Mouse (Mus musculus): Measurements from ENCODE around the gene Cd59b. TPM values are rescaled to one million over a fixed set of nuclear protein-coding genes. Genes with fewer than 3 reads are reported as not detected.

Gene Cd59b
- polyA plus RNA-seq (2011; ENCODE audit: insufficient read depth, insufficient read length, low replicate concordance, missing spikeins), result 8.4 and 11.5 TPM in 2 replicates

DNA sequence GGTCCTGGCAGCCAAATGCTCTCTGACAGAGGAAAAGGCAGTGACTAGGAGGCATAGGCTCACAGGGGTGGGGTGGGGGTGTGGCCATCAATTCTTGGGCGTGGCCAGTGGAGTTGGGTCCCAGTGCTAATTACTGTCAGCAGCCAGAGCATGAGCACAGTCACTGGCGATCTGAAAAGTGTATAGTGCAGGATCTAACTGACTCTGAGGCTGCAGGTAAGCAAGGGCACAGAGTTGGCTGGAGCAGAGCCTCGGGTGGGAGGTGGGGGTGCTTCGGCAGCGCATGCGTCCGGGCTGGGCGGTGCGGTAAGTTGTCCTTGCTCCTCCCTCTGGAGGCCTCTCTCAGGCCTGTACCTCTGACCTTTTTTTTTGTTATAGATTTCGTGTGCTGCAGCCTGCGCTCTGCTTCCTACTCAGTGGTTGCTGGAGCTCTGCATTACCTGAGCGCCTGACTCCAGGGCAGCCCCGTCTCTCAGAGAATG lies at the start of gene Cd59b:
TSS of gene Cd59b (plus strand) at position 146 of the 482 bp plus-strand sequence.
- WGBS, result 7% methylated on average over 13 of the region's 13 CpGs
- TF ChIP-seq CTCF (IDR thresholded peaks at IDR 0.05; ENCODE audit: control insufficient read depth, insufficient read depth, low read length) (no peak), POLR2A (IDR thresholded peaks at IDR 0.05; ENCODE audit: borderline replicate concordance, control insufficient read depth, low read depth, low read length) (no peak)
- Histone ChIP-seq H3K4me1 (ENCODE audit: control insufficient read depth, insufficient read depth, low read length) (no peaks in the 10 kb centered on the region), H3K4me3 (replicated peaks; ENCODE audit: control insufficient read depth, low read depth, low read length) (peak within 1 kb of the TSS; percentile 80), H3K27ac (ENCODE audit: control insufficient read depth, insufficient read depth, low read depth, low read length, poor library complexity) (peak within 1 kb of the TSS; percentile 59; the same call in 1 of the 2 replicates)

DNA sequence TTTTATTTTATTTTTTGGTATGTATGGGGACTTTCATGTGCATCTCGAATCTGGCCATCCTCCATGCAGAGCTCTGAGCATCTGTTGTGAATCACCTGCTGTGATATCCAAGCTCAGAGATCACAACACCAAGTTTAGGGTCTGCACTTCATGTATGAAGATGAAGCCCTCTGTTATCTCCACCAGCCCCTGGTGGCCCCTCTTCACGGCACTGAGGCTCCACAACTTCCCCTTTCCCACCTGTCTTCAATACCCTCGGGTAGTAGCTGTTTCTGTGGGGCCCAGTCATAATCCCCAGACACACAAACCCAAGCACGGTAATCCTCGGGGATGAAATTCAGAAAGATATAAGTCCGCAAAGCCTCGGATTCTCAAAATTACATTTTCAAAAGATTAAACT lies 46.6 kb upstream of the Cd59b start:
- TF ChIP-seq POLR2A (IDR thresholded peaks at IDR 0.05; ENCODE audit: borderline replicate concordance, control insufficient read depth, low read depth, low read length), result no peak
- no peak for TF ChIP-seq CTCF (IDR thresholded peaks at IDR 0.05; ENCODE audit: control insufficient read depth, insufficient read depth, low read length)
- Histone ChIP-seq H3K27ac (ENCODE audit: control insufficient read depth, insufficient read depth, low read depth, low read length, poor library complexity) (no peak overlapping the region), H3K4me1 (ENCODE audit: control insufficient read depth, insufficient read depth, low read length) (no peaks in the 10 kb centered on the region; the same call in 1 of the 2 replicates), H3K4me3 (replicated peaks; ENCODE audit: control insufficient read depth, low read depth, low read length) (no peak overlapping the region)
- WGBS, result 57% methylated on average over 7 of the region's 7 CpGs

DNA sequence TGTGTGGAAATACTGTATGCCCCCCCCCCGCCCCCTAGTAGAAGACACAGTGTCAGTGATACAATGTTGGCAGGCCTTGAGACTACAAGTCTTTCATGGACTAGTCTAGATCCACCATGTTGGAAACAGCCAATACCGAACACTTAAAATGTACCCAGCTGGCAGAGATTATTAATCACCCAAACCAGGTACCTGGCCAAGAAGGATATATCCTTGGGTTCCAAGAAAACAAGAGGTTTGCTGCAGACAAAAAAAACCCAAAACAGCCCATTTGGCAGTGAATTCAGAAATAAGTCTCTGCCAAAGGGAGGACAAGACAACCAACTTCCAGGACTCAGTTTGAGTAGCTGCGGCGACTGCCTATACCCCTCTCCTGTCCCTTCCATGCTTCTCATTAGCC lies 45.0 kb upstream of the Cd59b start:
- 95% methylated on average over 4 of the region's 4 CpGs for WGBS
- no peak overlapping the region for H3K27ac ChIP-seq (ENCODE audit: control insufficient read depth, insufficient read depth, low read depth, low read length, poor library complexity)
- H3K4me3 ChIP-seq (replicated peaks; ENCODE audit: control insufficient read depth, low read depth, low read length), result no peak overlapping the region
- TF ChIP-seq CTCF (IDR thresholded peaks at IDR 0.05; ENCODE audit: control insufficient read depth, insufficient read depth, low read length) (no peak), POLR2A (IDR thresholded peaks at IDR 0.05; ENCODE audit: borderline replicate concordance, control insufficient read depth, low read depth, low read length) (no peak)
- no peaks in the 10 kb centered on the region; the same call in 1 of the 2 replicates for H3K4me1 ChIP-seq (ENCODE audit: control insufficient read depth, insufficient read depth, low read length)

DNA sequence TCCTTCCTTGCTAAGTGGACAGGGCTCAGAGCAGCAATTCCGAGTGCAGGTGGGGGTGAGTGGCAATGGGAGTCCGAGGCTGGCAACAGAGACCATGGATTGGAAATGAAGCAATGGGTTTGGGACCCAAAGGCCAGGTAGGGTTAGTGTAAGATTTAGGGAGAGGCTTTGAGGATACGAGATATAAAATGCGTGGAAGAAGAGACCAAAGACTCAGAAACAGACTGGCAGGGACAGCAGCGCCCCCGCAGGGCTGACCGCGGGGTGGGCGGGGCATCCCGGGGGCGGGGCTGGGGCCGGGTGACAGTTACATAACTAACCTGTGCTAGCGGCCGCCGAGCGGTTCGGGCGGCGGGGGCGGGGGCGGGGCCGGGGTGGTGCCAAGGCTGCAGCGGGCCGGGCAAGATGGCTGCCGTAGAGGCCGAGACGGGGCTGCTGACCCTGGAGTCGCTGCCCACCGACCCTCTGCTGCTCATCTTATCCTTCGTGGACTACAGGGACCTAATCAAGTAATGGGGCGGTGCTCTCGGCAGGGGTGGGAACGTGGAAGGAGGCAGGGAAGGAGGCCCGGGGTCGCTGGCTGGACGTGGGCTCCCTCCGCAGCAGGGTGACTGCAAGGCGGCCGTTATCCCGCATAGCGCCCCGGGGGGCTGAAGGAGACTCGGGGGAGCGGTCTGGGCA lies 42.1 kb upstream of the Cd59b start, which contains the start of gene Fbxo3:
TSS of gene Fbxo3 (plus strand) at position 264 of the 681 bp plus-strand sequence.
- Histone ChIP-seq H3K4me3 (replicated peaks; ENCODE audit: control insufficient read depth, low read depth, low read length) (peak within 1 kb of the TSS; percentile 100), H3K27ac (ENCODE audit: control insufficient read depth, insufficient read depth, low read depth, low read length, poor library complexity) (peak within 1 kb of the TSS; percentile 91), H3K4me1 (ENCODE audit: control insufficient read depth, insufficient read depth, low read length) (no peaks in the 10 kb centered on the region; the same call in 1 of the 2 replicates)
- TF ChIP-seq POLR2A (IDR thresholded peaks at IDR 0.05; ENCODE audit: borderline replicate concordance, control insufficient read depth, low read depth, low read length) (peak; percentile 85), CTCF (IDR thresholded peaks at IDR 0.05; ENCODE audit: control insufficient read depth, insufficient read depth, low read length) (peak; percentile 24; the same call in 1 of the 2 replicates)
- 2% methylated on average over 43 of the region's 44 CpGs for WGBS

DNA sequence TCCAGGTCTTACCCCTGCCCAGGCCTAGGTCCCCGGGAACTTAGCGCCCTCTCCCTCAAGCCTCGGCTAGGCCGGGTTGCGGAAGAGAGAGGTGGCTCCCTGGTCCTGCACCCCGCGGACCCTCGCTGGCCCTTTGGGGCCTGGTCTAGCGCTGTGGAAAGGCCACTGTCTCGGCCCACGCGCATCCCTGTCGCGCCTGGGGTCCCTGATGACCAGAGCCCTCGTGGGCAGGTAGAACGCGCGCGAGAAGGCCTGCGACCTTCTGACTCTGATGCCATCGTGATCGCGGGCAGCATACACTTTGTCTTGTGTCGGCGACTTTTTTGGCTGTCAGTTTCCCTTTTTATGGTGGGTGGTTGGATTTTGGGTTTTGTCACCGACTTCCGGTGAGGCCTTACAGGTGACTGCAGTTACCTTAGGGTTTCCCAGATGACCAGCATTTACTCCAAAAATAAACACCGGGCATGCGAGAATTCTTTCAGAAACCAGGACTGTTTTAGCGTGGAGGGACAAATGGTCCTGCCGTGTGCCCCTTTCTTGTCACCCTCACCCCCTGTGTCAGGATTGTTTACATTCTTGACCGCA lies 41.4 kb upstream of the Cd59b start, which contains the start of gene 4931422A03Rik:
TSS of gene 4931422A03Rik (minus strand) at position 223 of the 585 bp plus-strand sequence.
- Histone ChIP-seq H3K4me1 (ENCODE audit: control insufficient read depth, insufficient read depth, low read length) (no peaks in the 10 kb centered on the region; the same call in 1 of the 2 replicates), H3K27ac (ENCODE audit: control insufficient read depth, insufficient read depth, low read depth, low read length, poor library complexity) (peak within 1 kb of the TSS; percentile 91), H3K4me3 (replicated peaks; ENCODE audit: control insufficient read depth, low read depth, low read length) (peak within 1 kb of the TSS; percentile 100)
- no peak for TF ChIP-seq POLR2A (IDR thresholded peaks at IDR 0.05; ENCODE audit: borderline replicate concordance, control insufficient read depth, low read depth, low read length)
- under 1% methylated on average over 32 of the region's 32 CpGs for WGBS

DNA sequence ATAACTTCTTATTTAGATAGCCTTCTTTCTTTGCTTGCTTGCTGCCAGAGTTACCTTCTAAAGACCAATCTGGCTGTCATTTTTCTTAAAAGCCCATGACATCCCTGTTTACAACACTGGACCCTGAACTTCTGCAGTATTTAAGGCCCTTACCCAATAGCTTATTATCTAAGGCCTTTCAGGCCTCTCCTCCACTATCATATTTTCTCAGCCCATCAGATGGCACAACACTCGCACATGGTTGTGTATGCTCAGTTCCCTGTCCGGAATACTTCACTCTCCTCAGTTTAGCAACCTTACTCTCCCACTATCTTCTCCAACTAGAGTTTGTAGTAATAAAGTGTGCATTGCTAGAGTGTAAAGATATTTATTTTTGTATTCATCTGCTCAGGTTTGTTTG lies 40.6 kb upstream of the Cd59b start:
- Histone ChIP-seq H3K4me3 (replicated peaks; ENCODE audit: control insufficient read depth, low read depth, low read length) (peak overlapping the region; percentile 52), H3K4me1 (ENCODE audit: control insufficient read depth, insufficient read depth, low read length) (no peaks in the 10 kb centered on the region; the same call in 1 of the 2 replicates), H3K27ac (ENCODE audit: control insufficient read depth, insufficient read depth, low read depth, low read length, poor library complexity) (no peak overlapping the region)
- TF ChIP-seq POLR2A (IDR thresholded peaks at IDR 0.05; ENCODE audit: borderline replicate concordance, control insufficient read depth, low read depth, low read length) (no peak), CTCF (IDR thresholded peaks at IDR 0.05; ENCODE audit: control insufficient read depth, insufficient read depth, low read length) (no peak)
- WGBS, result 18% methylated on average over 2 of the region's 2 CpGs

DNA sequence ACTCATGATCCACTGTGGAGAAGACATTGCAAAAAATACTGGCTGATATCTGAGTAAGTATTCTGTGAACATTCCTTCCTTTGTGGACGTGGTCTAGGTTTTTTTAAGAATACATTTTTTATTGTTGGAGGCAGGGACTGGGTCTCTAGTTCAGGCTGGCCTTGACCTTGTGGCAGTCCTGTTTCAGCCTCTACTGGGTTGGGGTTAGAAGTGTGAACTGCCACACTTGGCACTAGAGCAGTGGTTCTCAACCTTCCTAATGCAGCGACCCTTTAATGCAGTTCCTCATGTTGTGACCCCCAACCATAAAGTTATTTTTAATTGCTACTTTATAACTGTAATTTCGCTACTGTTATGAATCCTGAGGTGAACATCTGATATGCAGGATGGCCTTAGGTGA lies 39.3 kb upstream of the Cd59b start:
- H3K4me1 ChIP-seq (ENCODE audit: control insufficient read depth, insufficient read depth, low read length), result no peaks in the 10 kb centered on the region; the same call in 1 of the 2 replicates
- no peak overlapping the region for H3K27ac ChIP-seq (ENCODE audit: control insufficient read depth, insufficient read depth, low read depth, low read length, poor library complexity)
- 70% methylated on average over 3 of the region's 3 CpGs for WGBS
- TF ChIP-seq CTCF (IDR thresholded peaks at IDR 0.05; ENCODE audit: control insufficient read depth, insufficient read depth, low read length) (no peak), POLR2A (IDR thresholded peaks at IDR 0.05; ENCODE audit: borderline replicate concordance, control insufficient read depth, low read depth, low read length) (no peak)
- H3K4me3 ChIP-seq (replicated peaks; ENCODE audit: control insufficient read depth, low read depth, low read length), result no peak overlapping the region

DNA sequence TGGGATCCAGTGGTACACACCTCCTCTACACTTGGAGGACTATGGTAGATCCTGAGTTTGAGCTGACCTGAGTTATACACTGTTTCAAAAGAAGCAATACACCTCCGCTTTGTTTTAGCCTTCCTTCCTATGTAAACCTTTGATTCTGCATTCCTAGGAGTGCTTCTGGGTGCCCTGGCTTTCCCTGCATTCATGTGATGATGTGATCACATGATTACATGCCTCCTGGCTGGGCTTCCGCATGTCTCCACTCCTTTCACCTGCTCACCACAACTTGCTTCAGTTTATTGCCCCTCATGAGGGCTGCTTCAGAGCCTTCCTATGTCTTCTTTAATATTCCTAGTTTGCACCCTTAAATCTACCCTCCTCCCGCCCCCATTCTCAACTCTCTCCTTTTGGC lies 37.6 kb upstream of the Cd59b start:
- Histone ChIP-seq H3K4me1 (ENCODE audit: control insufficient read depth, insufficient read depth, low read length) (no peaks in the 10 kb centered on the region; the same call in 1 of the 2 replicates), H3K4me3 (replicated peaks; ENCODE audit: control insufficient read depth, low read depth, low read length) (no peak overlapping the region), H3K27ac (ENCODE audit: control insufficient read depth, insufficient read depth, low read depth, low read length, poor library complexity) (no peak overlapping the region)
- TF ChIP-seq POLR2A (IDR thresholded peaks at IDR 0.05; ENCODE audit: borderline replicate concordance, control insufficient read depth, low read depth, low read length), result no peak
- TF ChIP-seq CTCF (IDR thresholded peaks at IDR 0.05; ENCODE audit: control insufficient read depth, insufficient read depth, low read length), result no peak
- WGBS, result 86% methylated on average over 3 of the region's 3 CpGs
